Mouse (Mus musculus): ENCODE measurements around the gene Nap1l1. TPM values are rescaled to one million over a fixed set of nuclear protein-coding genes. Genes with fewer than 3 reads are reported as not detected.
A peak's percentile ranks its signal among the peaks of the same experiment; 100 is the strongest.
"Not testable (repeated sequence)": the region's sequence is repeated elsewhere in the genome, so short reads cannot be mapped to it uniquely, and the experiment has no call there.

Gene Nap1l1
- 162 and 180 TPM in 2 replicates for polyA plus RNA-seq (2015; fragmentation: Nextera tagmentation; extraction: Ambion mirVana)

DNA sequence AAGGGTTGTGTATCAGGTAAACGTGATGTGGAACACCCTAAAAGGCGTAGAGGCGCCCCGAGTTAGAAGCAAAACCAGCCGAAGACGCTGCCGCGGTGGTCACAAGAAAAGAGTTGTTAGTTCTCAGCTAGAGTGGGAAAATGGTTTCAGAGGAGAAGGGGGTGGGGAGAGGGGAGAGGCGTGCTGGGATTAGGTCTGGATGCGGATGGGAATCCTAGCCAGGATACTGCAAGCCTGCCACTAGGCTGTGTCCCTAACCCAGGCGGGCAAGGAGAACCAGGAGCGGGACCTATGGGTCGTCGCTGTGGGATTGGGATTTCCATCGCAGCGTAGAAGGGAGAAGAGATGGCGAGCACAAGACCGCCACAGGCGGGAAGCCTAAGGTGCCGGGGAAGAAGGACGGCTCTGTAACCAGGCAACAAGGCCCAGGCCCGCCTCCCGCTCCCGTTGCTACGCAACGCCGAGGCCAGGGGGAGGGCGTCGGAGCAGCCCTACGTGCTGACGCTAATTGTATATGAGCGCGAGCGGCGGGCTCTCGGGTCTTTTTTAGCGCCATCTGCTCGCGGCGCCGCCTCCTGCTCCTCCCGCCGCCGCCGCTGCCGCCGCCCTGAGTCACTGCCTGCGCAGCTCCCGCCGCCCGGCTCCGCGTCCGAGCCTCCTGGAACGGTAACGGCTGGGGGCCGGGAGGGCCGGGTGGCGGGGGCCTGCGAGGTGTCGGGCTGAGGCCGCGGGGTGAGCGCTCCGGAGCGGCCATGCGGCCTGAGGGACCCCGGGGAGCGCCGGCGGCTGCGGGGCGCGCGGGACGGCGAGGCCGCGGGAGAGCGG is at the start of gene Nap1l1:
Gene Nap1l1 (plus strand): TSS at position 538 of the 825 bp plus-strand sequence.
- WGBS: under 1% methylated on average over 76 of the region's 80 CpGs
- no peaks in the 10 kb centered on the region for H3K36me3 ChIP-seq
- H3K4me1 ChIP-seq: peaks cover 39% of the 10 kb centered on the region
- no peaks in the 10 kb centered on the region for H3K9me3 ChIP-seq (replicated peaks)
- no peaks in the 10 kb centered on the region for H3K27me3 ChIP-seq (replicated peaks)
- H3K4me3 ChIP-seq (replicated peaks): peak within 1 kb of the TSS; percentile 79
- H3K27ac ChIP-seq (replicated peaks): peak within 1 kb of the TSS; percentile 99
- ATAC-seq (ENCODE audit: low FRiP score): peak; percentile 100
- H3K9ac ChIP-seq (replicated peaks): peak within 1 kb of the TSS; percentile 87
- H3K4me2 ChIP-seq: peak within 1 kb of the TSS; percentile 81

DNA sequence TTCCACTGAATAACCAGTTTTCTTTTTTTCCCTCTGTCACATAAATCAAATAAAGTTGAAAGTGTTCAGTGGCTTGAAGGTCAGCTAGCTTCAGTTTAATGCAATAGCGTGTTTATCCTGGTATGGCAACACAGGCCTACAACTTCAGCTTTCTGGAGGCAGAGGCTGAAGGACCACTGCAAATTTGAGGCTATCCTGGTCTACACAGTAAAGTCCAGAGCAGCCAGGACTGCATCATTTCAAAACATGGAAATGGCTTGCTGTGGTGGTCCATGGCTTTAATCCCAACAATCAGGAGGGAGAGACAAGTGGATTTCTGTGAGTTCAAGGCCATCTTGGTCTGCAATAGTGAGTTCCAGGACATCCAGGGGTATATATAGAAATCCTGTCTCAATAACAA is 46.5 kb upstream of the Nap1l1 start:
- 88% methylated on average over 1 of the region's 1 CpGs for WGBS

DNA sequence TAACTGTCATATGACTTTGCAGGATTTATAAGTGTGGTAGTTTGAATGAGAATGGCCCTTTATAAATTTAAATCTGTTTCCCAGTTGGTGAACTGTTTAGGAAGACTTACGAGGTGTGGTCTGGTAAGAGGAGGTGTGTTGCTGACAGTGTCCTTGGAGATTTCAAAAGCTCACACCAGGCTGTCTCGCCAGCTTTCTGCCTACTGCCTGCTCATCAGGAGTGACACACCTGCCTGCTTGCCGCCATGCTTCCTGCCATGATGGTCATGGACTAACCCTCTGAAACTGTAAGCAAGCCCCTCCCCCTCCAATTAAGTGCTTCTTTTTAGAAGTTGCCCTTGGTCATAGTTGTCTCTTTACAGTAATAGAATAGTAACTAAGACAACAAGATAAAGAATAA is 39.5 kb upstream of the Nap1l1 start:
- WGBS: 82% methylated on average over 3 of the region's 3 CpGs
- Histone ChIP-seq H3K4me2 (no peak overlapping the region), H3K9ac (replicated peaks) (no peak overlapping the region)

More for the DNA sequence above, 46.5 kb upstream of the Nap1l1 start:
- Histone ChIP-seq H3K4me1 (peaks cover 8% of the 10 kb centered on the region), H3K27me3 (replicated peaks) (no peaks in the 10 kb centered on the region), H3K27ac (replicated peaks) (no peak overlapping the region), H3K4me3 (replicated peaks) (no peak overlapping the region), H3K4me2 (no peak overlapping the region), H3K9ac (replicated peaks) (no peak overlapping the region), H3K9me3 (replicated peaks) (no peaks in the 10 kb centered on the region), H3K36me3 (no peaks in the 10 kb centered on the region)
- ATAC-seq (ENCODE audit: low FRiP score): no peak

DNA sequence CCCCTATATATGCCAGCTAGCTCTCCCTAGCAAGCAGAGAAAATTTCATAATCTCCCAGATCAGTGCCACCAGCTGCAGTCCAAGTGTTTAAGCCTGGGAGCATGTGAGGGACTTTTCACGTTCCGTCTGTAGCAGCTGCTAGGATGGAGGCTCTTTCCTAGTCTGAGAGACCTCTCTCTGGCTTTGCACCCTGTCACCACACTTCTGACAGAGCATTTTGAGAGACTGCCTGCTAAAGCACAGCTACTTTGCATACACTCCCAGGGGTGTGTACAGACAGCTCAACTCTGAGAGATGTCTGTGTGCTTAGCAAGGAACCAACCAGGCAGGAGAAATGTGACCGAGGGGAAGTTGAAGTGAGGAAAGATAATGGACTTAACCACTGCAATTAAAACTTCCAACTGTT is 32.0 kb upstream of the Nap1l1 start:
- WGBS: 63% methylated on average over 3 of the region's 3 CpGs
- ATAC-seq (ENCODE audit: low FRiP score): no peak
- no peaks in the 10 kb centered on the region for H3K4me1 ChIP-seq

More for the DNA sequence above, 39.5 kb upstream of the Nap1l1 start:
- no peaks in the 10 kb centered on the region for H3K4me1 ChIP-seq
- no peaks in the 10 kb centered on the region for H3K9me3 ChIP-seq (replicated peaks)
- no peak for ATAC-seq (ENCODE audit: low FRiP score)
- H3K27ac ChIP-seq (replicated peaks): no peak overlapping the region
- no peak overlapping the region for H3K4me3 ChIP-seq (replicated peaks)
- no peaks in the 10 kb centered on the region for H3K36me3 ChIP-seq
- no peaks in the 10 kb centered on the region for H3K27me3 ChIP-seq (replicated peaks)

DNA sequence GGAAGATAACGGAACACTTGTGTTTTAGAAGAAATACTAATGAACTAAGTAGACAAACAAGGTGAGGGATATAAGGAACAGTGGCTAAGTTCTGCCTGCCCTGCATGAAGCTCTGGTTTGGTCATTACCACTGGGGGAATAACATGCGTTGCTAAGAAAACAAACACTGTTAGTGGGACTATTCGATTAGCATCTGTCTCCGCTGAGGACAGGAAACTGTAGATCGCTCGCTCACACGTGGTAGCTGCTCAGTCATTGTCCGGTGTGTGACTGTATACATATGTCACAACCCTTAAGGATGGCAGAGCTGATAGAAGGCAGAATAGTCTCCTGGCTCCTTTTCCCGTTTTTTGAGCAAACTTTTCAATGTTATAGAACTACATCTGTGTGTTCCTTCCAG is 28.8 kb upstream of the Nap1l1 start:
- H3K9ac ChIP-seq (replicated peaks): no peak overlapping the region
- H3K4me3 ChIP-seq (replicated peaks): no peak overlapping the region
- no peaks in the 10 kb centered on the region for H3K36me3 ChIP-seq
- WGBS: 75% methylated on average over 9 of the region's 9 CpGs
- no peaks in the 10 kb centered on the region for H3K27me3 ChIP-seq (replicated peaks)
- H3K4me2 ChIP-seq: no peak overlapping the region
- H3K9me3 ChIP-seq (replicated peaks): no peaks in the 10 kb centered on the region
- no peaks in the 10 kb centered on the region for H3K4me1 ChIP-seq
- H3K27ac ChIP-seq (replicated peaks): no peak overlapping the region
- ATAC-seq (ENCODE audit: low FRiP score): no peak

More for the DNA sequence above, 32.0 kb upstream of the Nap1l1 start:
- H3K9ac ChIP-seq (replicated peaks): no peak overlapping the region
- H3K27ac ChIP-seq (replicated peaks): no peak overlapping the region
- H3K4me2 ChIP-seq: no peak overlapping the region
- no peaks in the 10 kb centered on the region for H3K27me3 ChIP-seq (replicated peaks)
- no peak overlapping the region for H3K4me3 ChIP-seq (replicated peaks)
- no peaks in the 10 kb centered on the region for H3K9me3 ChIP-seq (replicated peaks)
- no peaks in the 10 kb centered on the region for H3K36me3 ChIP-seq

DNA sequence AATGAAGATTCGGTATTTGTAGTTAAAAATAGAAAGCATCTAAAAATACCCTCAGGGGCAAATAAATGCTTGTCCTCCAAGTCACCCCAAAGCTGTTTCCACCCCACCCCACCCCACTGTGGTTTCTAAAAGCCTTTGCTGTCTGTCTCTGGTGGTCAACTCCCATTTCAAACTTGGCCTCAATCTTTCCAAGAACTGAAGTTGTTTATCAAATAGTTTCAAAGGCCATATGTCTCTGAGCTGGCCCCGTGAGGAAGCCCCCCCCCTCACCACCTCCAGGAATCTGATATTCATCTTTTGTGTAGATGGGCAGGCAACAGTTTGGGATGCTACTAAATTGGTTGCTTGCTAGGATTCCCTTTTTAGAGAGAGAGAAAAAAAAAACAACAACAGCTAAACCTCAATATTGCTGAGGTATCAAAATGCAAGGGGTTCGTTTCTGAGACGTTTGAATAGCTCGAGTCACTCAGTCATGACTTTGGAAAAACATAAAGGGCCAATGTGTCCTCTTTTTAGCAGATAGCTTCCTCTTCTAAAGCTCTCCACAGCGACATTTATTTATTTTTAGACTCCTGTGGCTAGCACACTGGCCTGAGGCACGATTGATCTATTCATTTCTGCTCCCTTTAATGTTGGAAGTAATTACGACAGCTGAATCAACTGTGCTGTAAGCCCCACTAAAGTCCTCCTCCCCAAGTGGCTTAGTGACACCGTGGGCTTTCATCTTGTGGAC is 26.9 kb upstream of the Nap1l1 start:
- Histone ChIP-seq H3K4me3 (replicated peaks) (no peak overlapping the region), H3K4me2 (no peak overlapping the region), H3K9ac (replicated peaks) (no peak overlapping the region), H3K27me3 (replicated peaks) (no peaks in the 10 kb centered on the region), H3K4me1 (no peaks in the 10 kb centered on the region), H3K36me3 (no peaks in the 10 kb centered on the region), H3K9me3 (replicated peaks) (no peaks in the 10 kb centered on the region), H3K27ac (replicated peaks) (no peak overlapping the region)
- ATAC-seq (ENCODE audit: low FRiP score): no peak
- 48% methylated on average over 9 of the region's 9 CpGs for WGBS

DNA sequence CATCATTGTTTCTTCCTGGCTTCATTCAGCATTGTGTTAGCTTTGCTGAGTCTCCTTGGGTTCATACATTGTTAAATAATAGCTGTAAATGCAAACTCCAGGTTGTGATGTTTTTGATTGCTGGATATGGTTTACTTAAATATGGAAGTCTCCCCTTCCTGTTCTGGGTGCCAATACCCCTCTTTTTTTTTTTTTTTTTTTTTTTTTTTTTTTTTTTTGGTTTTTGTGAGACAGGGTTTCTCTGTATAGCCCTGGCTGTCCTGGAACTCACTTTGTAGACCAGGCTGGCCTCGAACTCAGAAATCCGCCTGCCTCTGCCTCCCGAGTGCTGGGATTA is 26.4 kb upstream of the Nap1l1 start:
- H3K27me3 ChIP-seq (replicated peaks); H3K4me2 ChIP-seq; ATAC-seq (ENCODE audit: low FRiP score); H3K4me3 ChIP-seq (replicated peaks); H3K4me1 ChIP-seq; H3K9me3 ChIP-seq (replicated peaks); H3K9ac ChIP-seq (replicated peaks); H3K27ac ChIP-seq (replicated peaks); H3K36me3 ChIP-seq: not testable (repeated sequence)
- 93% methylated on average over 3 of the region's 3 CpGs for WGBS

DNA sequence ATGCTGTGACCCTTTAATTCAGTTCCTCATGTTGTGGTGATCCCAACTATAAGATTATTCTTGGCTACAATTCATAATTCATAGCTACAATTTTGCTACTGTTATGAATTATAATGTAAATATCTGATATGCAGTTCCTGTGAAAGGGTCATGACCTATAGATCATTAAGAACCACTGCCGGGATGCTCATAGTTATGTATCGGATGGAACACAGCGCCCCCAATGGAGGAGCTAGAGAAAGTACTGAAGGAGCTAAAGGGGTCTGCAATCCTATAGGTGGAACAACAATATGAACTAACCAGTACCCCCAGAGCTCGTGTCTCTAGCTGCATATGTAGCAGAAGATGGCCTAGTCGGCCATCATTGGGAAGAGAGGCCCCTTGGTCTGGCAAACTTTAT is 23.4 kb upstream of the Nap1l1 start:
- H3K4me3 ChIP-seq (replicated peaks); H3K4me2 ChIP-seq; H3K9ac ChIP-seq (replicated peaks); H3K27ac ChIP-seq (replicated peaks); H3K27me3 ChIP-seq (replicated peaks); H3K36me3 ChIP-seq; H3K9me3 ChIP-seq (replicated peaks); ATAC-seq (ENCODE audit: low FRiP score); H3K4me1 ChIP-seq: not testable (repeated sequence)
- WGBS: 64% methylated on average over 5 of the region's 5 CpGs

DNA sequence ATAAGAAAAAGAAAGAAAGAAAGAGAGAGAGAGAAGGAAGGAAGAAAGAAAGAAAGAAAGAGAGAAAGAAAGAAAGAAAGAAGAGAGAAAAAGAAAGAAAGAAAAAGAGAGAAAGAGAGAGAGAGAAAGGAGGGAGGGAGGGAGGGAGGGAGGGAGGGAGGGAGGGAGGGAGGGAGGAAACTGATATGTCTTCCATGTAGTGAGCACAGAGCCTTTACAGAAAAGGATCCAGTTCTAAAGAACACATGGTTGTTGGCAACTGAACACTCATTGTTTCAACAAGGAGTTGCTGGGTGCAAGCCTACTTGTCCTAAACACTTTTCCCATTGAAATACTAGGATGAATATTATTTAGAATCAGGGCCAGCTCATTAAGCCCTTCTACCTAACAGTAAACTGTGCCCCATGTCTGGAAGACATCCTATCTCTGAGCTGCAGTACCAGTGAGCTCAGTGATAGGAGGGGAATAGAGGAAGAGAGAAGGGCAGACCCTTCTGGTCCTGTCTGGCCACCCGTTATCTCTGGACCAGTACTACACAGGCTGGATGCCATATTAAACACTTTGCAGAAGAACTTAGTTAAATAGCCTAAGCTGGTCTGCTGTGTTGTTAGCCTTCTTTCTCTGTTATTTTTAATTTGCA is 21.2 kb upstream of the Nap1l1 start:
- H3K36me3 ChIP-seq: no peaks in the 10 kb centered on the region
- no peak overlapping the region for H3K9ac ChIP-seq (replicated peaks)
- no peak for ATAC-seq (ENCODE audit: low FRiP score)
- H3K4me1 ChIP-seq: no peaks in the 10 kb centered on the region
- no peaks in the 10 kb centered on the region for H3K9me3 ChIP-seq (replicated peaks)
- H3K27ac ChIP-seq (replicated peaks): no peak overlapping the region
- H3K27me3 ChIP-seq (replicated peaks): no peaks in the 10 kb centered on the region
- H3K4me2 ChIP-seq: no peak overlapping the region
- 93% methylated on average over 1 of the region's 1 CpGs for WGBS
- H3K4me3 ChIP-seq (replicated peaks): no peak overlapping the region

DNA sequence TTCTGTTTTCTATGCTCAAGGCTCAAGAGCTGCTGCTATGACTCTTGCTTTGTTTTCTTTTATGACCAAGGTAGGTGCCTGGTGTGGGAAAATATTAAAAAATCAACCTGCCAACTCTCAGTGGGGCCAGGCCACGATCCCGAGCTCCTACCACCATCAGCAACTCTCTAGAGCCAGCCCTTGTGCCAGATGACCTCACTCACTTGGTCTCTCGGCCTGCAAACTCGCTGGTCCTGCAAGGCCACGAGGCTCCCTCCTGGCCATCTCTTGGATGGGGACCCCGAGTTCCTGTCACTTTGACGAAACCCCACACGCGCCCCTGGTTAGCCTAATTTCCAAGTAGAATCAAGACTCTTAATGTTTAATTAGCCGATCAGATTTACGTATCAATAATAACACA is 20.6 kb upstream of the Nap1l1 start:
- Histone ChIP-seq H3K4me1 (no peaks in the 10 kb centered on the region), H3K4me2 (no peak overlapping the region), H3K36me3 (no peaks in the 10 kb centered on the region), H3K27me3 (replicated peaks) (no peaks in the 10 kb centered on the region), H3K9ac (replicated peaks) (no peak overlapping the region), H3K9me3 (replicated peaks) (no peaks in the 10 kb centered on the region), H3K4me3 (replicated peaks) (no peak overlapping the region), H3K27ac (replicated peaks) (no peak overlapping the region)
- ATAC-seq (ENCODE audit: low FRiP score): no peak
- WGBS: 88% methylated on average over 11 of the region's 11 CpGs

DNA sequence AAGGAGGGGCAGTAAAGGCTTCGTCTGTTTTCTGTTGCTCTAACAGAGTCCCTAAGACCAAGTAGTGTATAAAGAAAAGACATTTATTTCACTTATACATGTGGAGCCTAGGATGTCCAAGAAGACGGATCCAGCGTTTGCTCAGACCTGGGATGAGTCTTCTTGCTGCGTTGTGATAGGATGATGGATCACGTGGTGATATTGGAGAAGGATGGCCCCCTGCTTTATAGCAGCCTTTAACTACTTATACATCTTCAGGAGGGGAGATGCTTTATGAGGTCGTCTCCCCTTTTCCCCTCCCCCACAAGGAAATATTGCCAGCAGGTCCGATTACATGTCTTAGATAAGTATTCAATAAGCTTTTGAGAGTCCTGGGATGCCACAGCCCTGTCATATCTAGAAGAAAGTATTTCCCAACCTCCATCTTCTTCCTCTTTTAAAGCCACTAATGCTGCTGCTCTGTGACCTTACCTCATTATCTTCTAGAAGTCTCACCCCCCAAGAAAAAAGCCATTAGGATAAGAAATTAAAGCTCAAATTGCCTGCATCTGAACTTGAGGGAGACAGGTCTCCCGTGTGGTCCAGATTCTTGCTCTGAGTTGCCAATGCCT is 18.2 kb upstream of the Nap1l1 start:
- no peaks in the 10 kb centered on the region for H3K36me3 ChIP-seq
- WGBS: 80% methylated on average over 8 of the region's 8 CpGs
- ATAC-seq (ENCODE audit: low FRiP score): no peak
- no peak overlapping the region for H3K9ac ChIP-seq (replicated peaks)
- no peak overlapping the region for H3K4me3 ChIP-seq (replicated peaks)
- H3K27ac ChIP-seq (replicated peaks): no peak overlapping the region
- H3K4me2 ChIP-seq: no peak overlapping the region
- H3K27me3 ChIP-seq (replicated peaks): no peaks in the 10 kb centered on the region
- no peaks in the 10 kb centered on the region for H3K4me1 ChIP-seq
- no peaks in the 10 kb centered on the region for H3K9me3 ChIP-seq (replicated peaks)
